Mouse (Mus musculus): Measurements from ENCODE around the gene Acot3.

DNA sequence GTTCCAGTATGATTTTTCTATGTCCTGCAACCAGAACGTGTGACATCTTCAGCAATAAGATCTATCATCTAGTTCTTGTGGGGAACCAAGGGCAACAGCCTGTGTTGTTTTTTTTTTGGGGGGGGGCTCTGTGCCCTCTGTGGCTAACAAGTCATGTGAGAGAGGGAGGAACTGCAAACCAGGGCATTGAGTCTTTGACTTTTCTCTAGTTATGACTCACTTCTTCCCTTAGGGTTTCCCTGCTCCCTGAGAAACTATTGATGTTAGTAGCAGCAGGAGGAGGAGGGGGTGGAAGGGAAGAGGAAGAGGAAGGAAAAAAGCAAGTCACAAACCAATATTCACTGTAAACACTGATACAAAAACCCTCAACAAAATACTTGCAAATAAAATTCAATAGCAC lies 48.1 kb upstream of the Acot3 start:
- TF ChIP-seq EP300 (IDR thresholded peaks at IDR 0.05; ENCODE audit: insufficient read depth, low read depth, low read length) (no peak), CTCF (IDR thresholded peaks at IDR 0.05; ENCODE audit: low read depth, low read length) (no peak), POLR2A (IDR thresholded peaks at IDR 0.05; ENCODE audit: insufficient read depth, low read length) (no peak)

Data from ES-Bruce4 (cell line).